Mouse (Mus musculus) CH12.LX (cell line): Measurements from ENCODE around the gene Taar7b.

Source experiments
- CTCF ChIP-seq, 2 experiments: IDR thresholded peaks in 1 of 2; conservative IDR thresholded peaks in 1 of 2; 2 replicates each; pipeline ENCODE4 v1.5.1; 2011 to 2012; ENCODE audit warnings: low read depth in 2 of 2, low read length in 2 of 2, improper control_type of control experiment in 1 of 2, inconsistent platforms in 1 of 2, mild to moderate bottlenecking in 1 of 2, moderate library complexity in 1 of 2
- JUND ChIP-seq: conservative IDR thresholded peaks from 2 replicates; pipeline ENCODE4 v1.6.1; 2011; ENCODE audit warnings: low read depth, low read length, improper control_type of control experiment
- SIN3A ChIP-seq: IDR thresholded peaks from 2 replicates; pipeline ENCODE4 v1.6.1; 2012; ENCODE audit warnings: low read length, improper control_type of control experiment, inconsistent platforms
- USF2 ChIP-seq: conservative IDR thresholded peaks from 2 replicates; pipeline ENCODE4 v1.6.1; 2011; ENCODE audit warnings: low read depth, low read length, improper control_type of control experiment

GRCm38 (mm10) chr10:24006442-24006841 is 6.7 kb downstream of the Taar7b start:
- TF ChIP-seq SIN3A = no peak
- TF ChIP-seq USF2 = no peak
- no peak for TF ChIP-seq JUND
- TF ChIP-seq CTCF (conservative IDR thresholded peaks at IDR 0.05 in 1 of 2, IDR thresholded peaks at IDR 0.05 in 1 of 2; ENCODE audit: low read depth in 2 of 2, low read length in 2 of 2) = no peak
